Mouse (Mus musculus) cortical plate, adult 2 months (tissue): Measurements from ENCODE around the gene Slc18a3. TPM values are rescaled to one million over a fixed set of nuclear protein-coding genes. Genes with fewer than 3 reads are reported as not detected.

Source experiments
- H3K27ac ChIP-seq: fragments of 200-500 bp; 2 replicates; pipeline ENCODE4 v1.5.1; 2012; ENCODE audit warnings: low read length, control low read depth, inconsistent platforms; ENCODE audit not compliant: insufficient read depth
- H3K4me1 ChIP-seq: fragments of 200-500 bp; 2 replicates; pipeline ENCODE4 v1.6.1; 2011; ENCODE audit warnings: low read length; ENCODE audit not compliant: control insufficient read depth, insufficient read depth
- H3K4me3 ChIP-seq: fragments of 200-500 bp; 2 replicates; pipeline ENCODE4 v1.5.1; 2011; ENCODE audit warnings: mild to moderate bottlenecking, low read length, control low read depth; ENCODE audit not compliant: insufficient read depth
- CTCF ChIP-seq: fragments of 200-500 bp; IDR thresholded peaks from 2 replicates; pipeline ENCODE4 v1.5.1; 2011; ENCODE audit warnings: mild to moderate bottlenecking, control low read depth, low read length; ENCODE audit not compliant: insufficient read depth; ENCODE audit errors: extremely low read depth
- POLR2A ChIP-seq: fragments of 200-500 bp; IDR thresholded peaks from 2 replicates; pipeline ENCODE4 v1.6.1; 2011; ENCODE audit warnings: mild to moderate bottlenecking, low read length, control low read depth; ENCODE audit not compliant: insufficient read depth; ENCODE audit errors: extremely low read depth
- polyA plus RNA-seq: library from polyadenylated mRNA; depleted of rRNA; stranded (reverse); fragments of >200 nt; gene quantifications from 2 replicates; pipeline ENCODE4 v1.2.3, GENCODE M21; 2012; rRNA removed

Gene Slc18a3
- polyA plus RNA-seq, 1 experiment, result 0.75 TPM

- Histone ChIP-seq H3K4me3 (no peak overlapping the region), H3K4me1 (no peaks in the 10 kb centered on the region)
- TF ChIP-seq POLR2A (no peak), CTCF (no peak)
Measured at GRCm38 (mm10) chr14:32463211-32464040, 1.2 kb downstream of the Slc18a3 start.

GRCm38 (mm10) chr14:32452552-32452951 lies 12.1 kb downstream of the Slc18a3 start:
- Histone ChIP-seq H3K27ac (no peak overlapping the region), H3K4me3 (no peak overlapping the region), H3K4me1 (no peaks in the 10 kb centered on the region)
- TF ChIP-seq POLR2A (no peak), CTCF (no peak)

More at GRCm38 (mm10) chr14:32463211-32464040, 1.2 kb downstream of the Slc18a3 start:
- no peak overlapping the region for H3K27ac ChIP-seq

GRCm38 (mm10) chr14:32446989-32447388 lies 17.7 kb downstream of the Slc18a3 start:
- no peaks in the 10 kb centered on the region for H3K4me1 ChIP-seq
- TF ChIP-seq CTCF (no peak), POLR2A (no peak)
- no peak overlapping the region for H3K27ac ChIP-seq
- H3K4me3 ChIP-seq, result no peak overlapping the region

GRCm38 (mm10) chr14:32443446-32443845 lies 21.2 kb downstream of the Slc18a3 start:
- TF ChIP-seq CTCF (no peak), POLR2A (no peak)
- Histone ChIP-seq H3K4me1 (no peaks in the 10 kb centered on the region), H3K4me3 (no peak overlapping the region), H3K27ac (no peak overlapping the region)

GRCm38 (mm10) chr14:32439744-32440143 lies 24.9 kb downstream of the Slc18a3 start:
- Histone ChIP-seq H3K27ac (no peak overlapping the region), H3K4me1 (no peaks in the 10 kb centered on the region), H3K4me3 (no peak overlapping the region)
- TF ChIP-seq CTCF (no peak), POLR2A (no peak)

GRCm38 (mm10) chr14:32439316-32439715 lies 25.3 kb downstream of the Slc18a3 start:
- Histone ChIP-seq H3K27ac (no peak overlapping the region), H3K4me3 (no peak overlapping the region), H3K4me1 (no peaks in the 10 kb centered on the region)
- TF ChIP-seq POLR2A, result no peak
- no peak for TF ChIP-seq CTCF

GRCm38 (mm10) chr14:32437352-32437793 lies 27.3 kb downstream of the Slc18a3 start:
- H3K27ac ChIP-seq, result no peak overlapping the region
- no peaks in the 10 kb centered on the region for H3K4me1 ChIP-seq
- no peak overlapping the region for H3K4me3 ChIP-seq
- TF ChIP-seq POLR2A (no peak), CTCF (no peak)

GRCm38 (mm10) chr14:32429030-32429602 lies 35.5 kb downstream of the Slc18a3 start:
- H3K4me3 ChIP-seq, result no peak overlapping the region
- no peaks in the 10 kb centered on the region for H3K4me1 ChIP-seq
- TF ChIP-seq POLR2A, result no peak
- TF ChIP-seq CTCF, result no peak
- H3K27ac ChIP-seq, result no peak overlapping the region

GRCm38 (mm10) chr14:32423946-32424345 lies 40.7 kb downstream of the Slc18a3 start:
- H3K4me3 ChIP-seq, result no peak overlapping the region
- no peaks in the 10 kb centered on the region for H3K4me1 ChIP-seq
- no peak overlapping the region for H3K27ac ChIP-seq
- TF ChIP-seq CTCF (no peak), POLR2A (no peak)

- Histone ChIP-seq H3K4me1 (no peaks in the 10 kb centered on the region), H3K4me3 (no peak overlapping the region), H3K27ac (no peak overlapping the region)
- TF ChIP-seq POLR2A (no peak), CTCF (no peak)
Measured at GRCm38 (mm10) chr14:32418747-32419146, 45.9 kb downstream of the Slc18a3 start.

Other genes with a start within 250 kb of the Slc18a3 start
- 74.6 and 77.2 TPM in 2 replicates for gene Ogdhl, start 142.8 kb downstream of the Slc18a3 start, polyA plus RNA-seq
- gene 1700024G13Rik, start 76.5 kb downstream of the Slc18a3 start, polyA plus RNA-seq, result 0.38 and 0.54 TPM in 2 replicates
- gene Chat, start 1.1 kb upstream of the Slc18a3 start, polyA plus RNA-seq, result 0.32 and 1.6 TPM in 2 replicates
- gene Ercc6, start 48.7 kb upstream of the Slc18a3 start, polyA plus RNA-seq, result 12.0 and 13.4 TPM in 2 replicates
- 0.06 TPM in 2 replicates for gene Prrxl1, start 134.6 kb upstream of the Slc18a3 start, polyA plus RNA-seq
- 0.21 and 0.25 TPM in 2 replicates for gene 3425401B19Rik, start 220.4 kb upstream of the Slc18a3 start, polyA plus RNA-seq